Mouse (Mus musculus): Measurements from ENCODE around the gene B4galt4.

The B4galt4 gene

DNA sequence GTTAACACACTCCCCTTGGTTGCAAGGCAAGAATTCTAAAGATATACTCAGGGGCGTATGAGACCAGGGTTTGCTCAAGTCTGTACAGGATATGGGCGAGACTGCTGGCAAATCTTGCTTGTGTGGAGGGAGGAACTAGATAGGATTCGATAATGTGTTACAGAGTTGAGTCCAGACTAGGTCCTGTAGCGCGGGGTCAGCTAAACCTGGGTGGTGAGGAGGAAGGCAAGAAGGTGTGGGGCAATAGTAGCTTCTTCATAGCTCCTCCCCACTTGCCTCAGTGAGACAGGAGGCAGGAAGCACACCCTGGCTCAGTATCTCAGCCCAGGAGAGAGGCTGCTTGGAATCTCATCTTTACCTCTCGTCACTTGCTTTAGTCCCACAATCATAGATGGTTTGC is 12.9 kb upstream of the B4galt4 start:
- DNase-seq (ENCODE audit: low spot score in 2 of 2): no peak

DNA sequence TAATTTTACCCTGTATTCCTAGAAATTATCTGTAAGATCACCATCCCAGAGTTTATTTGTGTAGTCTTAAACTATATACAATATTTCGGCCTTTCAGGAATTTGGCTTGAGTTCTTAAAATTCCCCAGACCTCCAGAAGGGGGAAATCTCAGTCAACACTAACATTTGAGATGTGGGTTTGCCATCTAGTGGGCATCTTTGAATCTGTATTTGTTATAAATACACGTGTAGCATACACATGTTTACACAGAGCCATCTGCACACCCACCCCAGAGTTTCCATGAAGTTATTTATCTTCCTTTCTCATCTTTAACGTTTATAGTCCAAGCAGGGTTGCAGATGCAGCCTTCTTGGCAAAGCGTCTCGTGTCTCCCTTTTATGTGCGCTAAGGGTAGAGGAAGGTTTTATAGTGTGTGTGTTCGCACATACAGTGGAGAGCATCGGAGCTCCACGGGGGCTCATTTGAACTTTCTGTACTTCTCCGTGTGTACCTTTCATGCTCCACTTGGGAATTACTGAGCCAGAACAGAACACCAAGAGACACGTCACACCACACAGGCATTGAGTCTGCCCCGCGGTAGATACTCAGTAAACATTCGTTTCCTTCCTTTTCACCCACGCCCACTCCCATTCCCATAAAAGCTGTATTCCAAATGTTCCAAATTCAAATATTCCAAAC is 12.3 kb upstream of the B4galt4 start:
- DNase-seq (ENCODE audit: low spot score in 2 of 2): peak in 1 of 2 experiments; percentile 64

DNA sequence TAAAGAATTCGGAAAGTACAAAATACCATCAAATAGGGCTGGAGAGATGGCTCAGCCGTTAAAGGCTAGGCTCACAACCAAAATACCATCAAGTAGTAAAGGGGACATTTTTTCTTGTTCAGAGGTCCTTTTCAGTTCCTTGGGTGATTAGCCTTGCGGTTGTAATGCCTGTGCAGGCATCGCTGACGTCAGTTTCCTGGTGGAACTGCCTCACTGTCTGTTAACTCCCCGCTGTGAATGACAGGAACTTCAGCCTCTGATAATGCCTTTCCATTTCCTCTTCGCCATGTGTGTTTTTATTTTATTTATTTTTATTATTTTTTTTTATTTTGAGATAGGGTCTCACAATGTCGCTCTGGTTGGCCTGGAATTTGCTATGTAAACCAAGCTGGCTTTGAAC is 11.1 kb upstream of the B4galt4 start:
- DNase-seq (ENCODE audit: low spot score in 2 of 2): no peak

DNA sequence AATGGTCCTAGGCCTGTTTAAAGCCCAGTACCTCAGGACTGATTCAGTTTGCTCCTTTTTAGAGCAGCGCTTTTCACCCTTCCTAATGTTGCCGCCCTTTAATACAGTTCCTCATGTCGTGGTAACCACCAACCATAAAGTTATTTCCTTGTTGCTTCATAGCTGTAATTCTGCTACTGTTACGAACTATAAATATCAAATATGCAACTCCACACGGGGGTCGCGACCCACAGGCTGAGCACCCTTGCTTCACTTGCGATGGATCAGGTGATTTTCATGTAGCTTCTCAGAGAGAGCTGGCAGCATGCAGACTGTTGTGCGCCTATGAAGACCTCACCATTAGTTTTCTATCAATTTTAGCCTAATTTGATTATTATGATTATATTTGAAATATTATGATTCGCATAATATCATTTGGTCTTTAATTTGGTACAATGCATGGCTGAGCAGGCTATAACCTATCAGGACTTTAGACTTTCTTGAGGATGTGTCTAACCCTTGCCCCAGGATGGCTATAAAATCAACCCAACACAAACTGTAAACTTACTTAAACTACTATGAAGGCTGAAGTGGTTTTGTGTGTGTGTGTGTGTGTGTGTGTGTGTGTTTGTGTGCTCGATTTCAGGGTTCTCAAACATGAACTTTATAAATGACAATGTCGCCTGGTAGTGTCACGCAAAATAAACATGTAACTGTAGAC is 710 bp upstream of the B4galt4 start:
- no peak for DNase-seq (ENCODE audit: low spot score in 2 of 2)

DNA sequence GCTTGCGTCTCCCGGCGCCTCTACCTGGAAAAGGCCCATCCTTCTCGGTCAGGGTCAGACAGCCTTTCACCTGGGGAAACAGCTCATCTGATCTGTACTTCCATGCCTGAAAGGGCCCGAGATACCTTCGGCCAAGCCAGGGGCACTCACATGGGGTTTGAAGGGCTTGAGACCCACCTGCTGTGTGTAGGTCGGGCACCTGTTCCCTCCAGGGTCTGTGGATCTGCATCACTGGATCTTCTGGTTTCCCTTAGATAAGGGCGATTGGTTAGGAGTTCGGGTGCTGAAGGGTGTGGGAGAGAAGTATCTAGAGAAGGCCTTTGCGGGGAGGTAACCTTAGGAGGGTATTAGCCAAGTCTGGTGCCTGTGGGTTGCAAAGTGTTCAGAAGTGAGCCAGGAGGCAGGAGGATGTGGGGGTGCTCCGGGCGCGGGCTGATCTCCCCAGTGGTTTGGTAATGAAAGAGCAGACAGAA is 631 bp downstream of the B4galt4 start:
- DNase-seq (ENCODE audit: low spot score in 2 of 2): peak in 1 of 2 experiments; percentile 26

DNA sequence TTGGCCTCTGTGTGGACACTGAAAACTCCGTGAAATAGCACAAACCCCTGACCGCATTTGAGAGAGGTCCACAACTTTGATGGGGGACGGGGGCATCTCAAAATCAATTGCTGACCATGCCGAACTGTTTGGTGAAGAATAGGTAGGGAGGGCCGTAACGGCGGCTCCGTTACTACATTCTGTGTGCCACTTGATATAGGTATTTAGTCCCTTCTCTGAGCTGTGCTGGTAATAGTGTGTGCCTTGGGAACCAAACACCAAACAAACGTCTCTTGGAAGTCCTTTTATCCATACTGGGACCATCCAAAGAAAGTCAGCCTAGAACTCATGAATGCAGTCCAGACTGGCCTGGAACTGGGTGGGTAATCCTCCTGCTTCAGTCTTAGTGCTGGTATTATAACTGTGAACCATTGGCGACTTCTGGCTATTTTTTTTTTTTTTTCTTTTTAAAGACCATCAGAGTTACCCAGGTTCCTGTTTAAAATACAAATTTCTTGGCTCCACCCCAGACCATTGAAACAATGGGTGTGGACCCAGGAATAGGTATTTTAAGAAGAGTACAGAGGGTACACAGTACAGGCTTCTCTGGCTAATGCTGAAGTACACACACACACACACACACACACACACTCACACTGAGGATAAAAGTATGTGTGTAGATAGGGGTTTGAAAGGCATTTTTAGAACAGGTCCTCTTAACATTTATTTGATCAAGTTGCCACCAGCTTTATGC is 2.0 kb downstream of the B4galt4 start:
- DNase-seq (ENCODE audit: low spot score in 2 of 2): no peak

DNA sequence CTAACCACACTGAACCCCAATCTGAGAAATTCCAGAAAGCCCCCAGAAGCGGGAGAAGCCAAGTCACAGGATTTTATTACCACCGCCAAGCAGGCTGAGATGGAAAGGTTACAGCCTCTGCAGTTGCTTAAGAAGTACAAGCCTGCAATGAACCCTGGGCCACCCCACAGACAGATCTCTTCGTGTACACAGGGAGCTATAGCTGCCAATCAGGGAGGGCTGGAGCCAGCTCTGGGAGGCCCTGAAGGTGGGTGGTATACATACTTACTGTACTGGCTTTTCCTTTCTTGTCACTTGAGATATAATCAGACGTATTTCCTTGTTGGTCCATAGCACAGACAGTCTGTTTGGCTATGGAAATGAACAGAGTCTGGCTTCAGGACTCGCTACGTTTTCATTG is 8.7 kb downstream of the B4galt4 start:
- DNase-seq (ENCODE audit: low spot score in 2 of 2): no peak

DNA sequence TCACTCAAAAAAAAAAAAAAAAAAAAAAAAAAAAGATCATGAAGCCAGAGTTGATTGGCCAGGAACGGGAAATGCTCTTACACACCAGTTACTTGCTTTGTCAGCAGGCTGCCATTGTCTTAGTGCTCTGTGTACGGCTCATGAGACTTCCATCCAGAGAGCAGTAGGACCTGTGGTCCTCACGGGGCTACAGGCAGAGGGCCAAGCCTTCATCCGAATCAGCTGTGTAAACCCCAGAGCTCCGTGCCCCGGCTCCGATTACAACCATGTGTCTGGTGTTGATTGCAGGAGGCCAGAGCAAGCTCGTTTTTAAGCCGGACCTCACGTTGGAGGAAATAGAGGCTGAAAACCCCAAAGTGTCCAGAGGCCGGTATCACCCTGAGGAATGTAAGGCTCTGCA is 11.6 kb downstream of the B4galt4 start:
- DNase-seq (ENCODE audit: low spot score in 2 of 2): no peak

DNA sequence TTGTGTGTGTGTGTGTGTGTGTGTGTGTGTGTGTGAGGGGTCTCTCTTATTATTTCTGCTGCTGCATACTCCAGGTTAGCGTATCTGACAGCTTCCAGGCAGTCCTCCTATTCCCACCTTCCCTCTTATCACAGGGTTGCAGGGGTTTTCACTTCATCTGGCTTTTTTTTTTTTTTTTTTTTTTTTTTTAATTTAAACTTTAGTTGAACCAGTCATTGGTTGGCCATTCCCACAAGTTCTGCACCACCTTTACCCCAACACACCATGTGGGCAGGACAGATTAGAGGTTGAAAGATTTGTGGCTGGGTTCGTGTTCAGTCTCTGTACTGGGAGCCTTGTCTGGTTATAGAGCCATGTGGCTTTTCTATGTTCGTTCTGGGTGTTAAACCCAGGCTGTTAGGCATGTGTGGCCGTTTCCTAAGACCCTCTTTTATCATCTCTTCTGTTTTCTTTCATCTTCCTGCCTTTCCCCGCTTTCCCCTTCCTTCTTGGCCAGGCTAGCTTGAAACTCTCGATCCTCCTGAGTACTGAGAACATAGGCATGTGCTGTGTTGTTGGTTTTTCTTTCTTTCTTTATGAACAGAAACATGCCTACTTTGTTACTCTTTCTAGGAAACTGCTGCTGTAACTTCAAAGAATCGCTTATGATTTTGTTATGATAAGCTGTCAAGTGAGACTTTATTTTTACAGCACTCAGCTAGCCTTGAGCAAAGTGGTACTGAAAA is 13.6 kb downstream of the B4galt4 start:
- DNase-seq (ENCODE audit: low spot score in 2 of 2): no peak

DNA sequence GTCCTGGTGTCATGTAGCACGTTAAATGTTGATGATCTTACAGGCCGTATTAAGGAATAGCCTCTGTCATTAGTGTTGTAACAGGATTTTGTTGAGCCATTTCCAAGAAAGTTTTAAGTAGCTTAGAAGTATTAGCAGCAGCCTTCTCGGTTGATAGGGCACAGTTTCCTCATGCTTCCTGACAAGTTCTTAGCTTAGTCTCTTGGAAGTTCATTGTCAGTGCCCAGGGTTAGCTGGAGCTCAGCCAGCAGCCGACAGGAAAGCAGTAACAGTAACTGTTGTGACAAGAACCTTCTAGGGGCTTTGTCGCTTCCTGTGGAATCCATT is 14.1 kb downstream of the B4galt4 start:
- DNase-seq (ENCODE audit: low spot score in 2 of 2): no peak

DNA sequence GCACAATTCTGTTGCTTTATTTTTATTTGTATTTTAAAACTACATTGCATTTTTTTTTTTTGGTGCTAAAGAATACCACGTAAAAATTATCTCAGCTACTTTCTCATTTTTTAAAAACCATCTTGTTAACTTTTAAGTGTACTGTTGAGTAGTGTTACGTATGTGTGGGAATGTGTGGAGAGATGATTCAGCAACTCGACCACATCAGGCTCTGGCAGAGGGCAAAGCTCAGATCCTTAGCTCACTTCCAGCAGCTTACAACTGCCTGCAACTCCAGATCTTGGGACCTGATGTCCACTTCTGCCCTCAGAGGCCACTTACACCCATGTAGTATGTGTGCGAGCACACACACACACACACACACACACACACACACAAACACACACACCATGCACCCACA is 14.5 kb downstream of the B4galt4 start:
- no peak for DNase-seq (ENCODE audit: low spot score in 2 of 2)

DNA sequence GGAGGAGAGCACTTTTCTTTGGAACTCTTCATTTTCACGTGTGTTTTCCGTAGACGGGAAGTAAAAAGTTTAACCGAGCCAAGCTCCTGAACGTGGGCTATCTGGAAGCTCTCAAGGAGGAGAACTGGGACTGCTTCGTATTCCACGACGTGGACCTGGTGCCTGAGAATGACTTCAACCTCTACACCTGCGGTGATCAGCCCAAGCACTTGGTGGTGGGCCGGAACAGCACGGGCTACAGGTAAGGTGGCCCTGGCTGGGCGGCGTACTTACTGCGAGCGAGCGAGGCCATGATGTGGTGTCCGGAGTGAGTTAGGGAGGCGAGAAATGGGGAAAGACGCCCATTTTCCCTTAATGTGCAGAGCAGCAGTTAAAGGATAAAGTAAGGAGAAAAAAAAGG is 15.6 kb downstream of the B4galt4 start:
- DNase-seq (ENCODE audit: low spot score in 2 of 2): no peak

DNA sequence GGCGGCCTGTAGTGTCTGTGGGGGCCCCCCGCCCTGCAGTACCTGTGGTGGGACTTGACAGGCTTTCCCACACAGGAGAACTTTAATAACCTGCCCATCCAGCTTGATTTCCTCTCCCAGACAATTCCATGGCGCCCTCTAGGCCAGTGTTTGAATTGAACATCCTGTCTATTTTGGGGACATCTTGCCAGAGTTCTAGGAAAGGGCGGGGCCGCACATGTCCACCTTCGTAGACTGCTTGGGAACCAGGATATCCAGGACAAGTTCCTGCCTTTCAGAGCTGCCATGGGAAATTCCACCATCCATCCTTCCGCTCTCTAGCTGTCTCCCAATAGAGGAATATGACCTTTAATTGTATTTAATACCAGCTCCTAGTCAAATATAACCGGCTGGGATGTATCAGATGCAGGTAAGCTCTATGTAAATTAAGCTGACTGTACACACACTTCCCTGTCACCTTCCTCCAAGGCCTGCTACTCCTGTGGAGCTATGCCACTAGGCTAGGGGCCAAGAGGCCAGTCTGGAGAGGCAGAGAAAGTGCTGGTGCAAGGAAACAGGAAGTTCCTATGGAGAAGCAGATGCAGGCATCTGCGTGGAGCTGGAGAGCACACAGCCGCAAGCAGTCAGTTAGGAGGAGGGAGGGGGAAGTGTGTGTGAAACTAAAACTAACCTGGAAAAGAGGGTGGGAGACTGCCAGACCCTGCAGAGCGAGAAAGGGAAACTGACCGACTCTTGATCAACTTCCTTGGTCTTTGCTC is 16.2 kb downstream of the B4galt4 start:
- no peak for DNase-seq (ENCODE audit: low spot score in 2 of 2)

DNA sequence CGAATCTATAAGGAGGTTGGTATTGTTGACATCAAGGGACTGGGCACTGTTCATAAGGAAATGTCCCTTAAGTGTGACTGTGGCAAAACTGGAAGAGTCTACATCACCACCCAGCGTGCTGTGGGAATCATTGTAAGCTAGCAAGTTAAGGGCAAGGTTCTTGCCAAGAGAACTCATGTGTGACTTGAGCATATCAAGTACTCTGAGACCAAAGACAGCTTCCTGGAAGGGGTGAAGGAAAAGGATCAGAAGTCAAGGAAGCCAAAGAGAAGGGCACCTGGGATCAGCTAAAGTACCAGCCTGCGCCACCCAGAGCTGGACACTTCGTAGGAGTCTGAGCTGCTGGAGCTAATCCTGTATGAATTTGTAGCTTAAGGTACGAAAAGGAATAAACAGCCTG is 18.2 kb downstream of the B4galt4 start:
- DNase-seq (ENCODE audit: low spot score in 2 of 2): no peak

DNA sequence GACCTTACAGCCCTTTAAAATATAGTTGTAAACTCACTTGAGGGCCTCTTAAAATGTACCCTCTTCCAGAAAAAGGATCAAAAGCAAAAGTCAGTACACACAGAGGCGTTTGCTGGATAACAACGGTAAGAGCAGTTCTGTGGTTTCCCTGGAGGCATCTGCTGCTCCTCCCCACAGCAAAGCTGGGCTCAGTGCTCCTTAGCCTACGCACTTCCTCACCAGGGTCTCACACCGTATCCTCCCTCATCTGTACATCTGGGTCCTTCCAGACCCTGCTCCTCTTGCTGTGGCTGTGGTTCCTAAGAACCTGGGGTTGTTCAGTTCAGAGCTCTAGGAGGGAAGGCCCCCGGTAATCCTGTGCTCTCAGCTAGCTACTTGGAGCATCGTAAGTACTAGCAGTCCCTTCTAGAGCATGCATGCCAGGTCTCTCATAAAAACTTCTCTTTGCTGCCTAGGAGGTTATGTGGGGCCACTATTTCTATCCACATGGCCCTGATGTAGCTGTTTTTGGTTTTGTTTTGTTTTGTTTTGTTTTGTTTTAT is 18.8 kb downstream of the B4galt4 start:
- DNase-seq (ENCODE audit: low spot score in 2 of 2): no peak

DNA sequence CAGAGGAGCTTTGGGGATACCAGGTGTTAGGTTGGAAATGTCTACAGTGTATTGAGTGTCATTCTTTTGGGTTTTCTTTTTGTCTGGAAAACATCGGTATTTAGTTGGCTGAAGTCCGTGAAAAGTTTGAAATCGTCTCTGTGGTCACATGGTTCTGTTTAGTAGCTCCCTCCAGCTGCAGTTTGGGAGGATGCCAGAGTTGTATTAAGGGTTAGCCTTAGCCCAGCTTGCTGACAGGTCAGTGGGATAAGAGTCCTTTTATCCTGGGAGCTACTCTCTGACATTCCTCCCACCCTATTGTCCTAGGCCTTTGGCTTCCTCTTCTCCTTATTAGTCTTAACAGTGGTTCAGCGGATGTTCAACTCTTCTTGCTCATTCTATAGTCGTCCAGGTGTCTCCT is 19.9 kb downstream of the B4galt4 start:
- no peak for DNase-seq (ENCODE audit: low spot score in 2 of 2)

DNA sequence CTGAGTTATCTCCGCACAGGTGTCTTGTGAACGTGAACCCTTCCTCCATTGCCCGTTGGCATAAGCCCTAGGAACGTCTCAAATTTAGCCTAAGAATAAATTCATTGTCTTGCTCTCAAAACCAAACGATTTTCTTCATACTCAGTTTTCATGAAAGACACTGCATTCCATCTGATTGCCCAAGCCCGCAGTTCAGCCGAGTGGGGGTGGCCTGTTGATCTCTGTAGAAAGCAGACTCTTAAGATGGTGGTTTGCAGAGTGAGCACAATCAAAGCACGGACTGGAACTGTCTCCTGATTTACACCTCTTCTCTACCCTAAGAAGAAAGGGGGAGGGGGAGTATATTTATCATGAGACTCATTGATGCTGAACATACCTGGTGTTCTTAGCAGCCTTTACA is 20.3 kb downstream of the B4galt4 start:
- no peak for DNase-seq (ENCODE audit: low spot score in 2 of 2)

DNA sequence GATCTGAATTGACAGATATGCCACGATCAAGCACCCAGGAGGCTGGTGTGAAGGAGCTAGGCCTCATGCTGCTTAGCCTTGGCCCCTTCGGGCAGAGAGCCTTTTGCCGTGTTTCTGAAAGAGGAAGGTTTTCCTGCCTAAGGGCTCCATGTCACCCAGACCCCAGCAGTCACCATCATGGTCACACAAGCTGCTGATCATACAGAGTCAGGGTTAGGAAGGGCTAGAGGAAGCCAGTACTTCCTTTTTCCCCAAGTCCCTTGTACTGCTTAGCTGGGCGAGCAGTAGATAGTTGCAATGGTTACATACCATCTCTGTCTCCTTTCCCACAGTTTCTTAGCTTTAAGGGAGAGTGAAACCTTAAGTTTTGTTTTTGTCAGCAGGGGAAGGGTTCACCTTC is 21.4 kb downstream of the B4galt4 start:
- DNase-seq (ENCODE audit: low spot score in 2 of 2): no peak

DNA sequence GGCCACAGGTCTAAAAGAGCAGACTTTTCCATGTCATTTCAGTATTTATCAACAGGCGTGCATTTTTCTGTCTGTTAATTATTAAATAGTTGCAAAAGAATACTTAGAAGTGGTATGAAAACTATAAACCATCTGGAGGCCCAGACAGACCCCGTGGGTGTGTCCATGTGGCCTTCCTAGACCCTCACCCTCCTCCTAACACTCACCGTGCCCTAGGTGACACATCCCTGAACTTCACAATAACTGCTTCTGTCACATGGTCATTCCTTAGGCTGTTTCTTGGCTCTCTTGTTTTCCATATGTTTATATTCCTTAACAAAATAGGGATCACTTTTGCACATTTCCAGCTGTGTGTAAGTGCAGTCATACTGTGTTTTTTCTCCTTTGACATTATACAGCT is 24.6 kb downstream of the B4galt4 start:
- no peak for DNase-seq (ENCODE audit: low spot score in 2 of 2)

DNA sequence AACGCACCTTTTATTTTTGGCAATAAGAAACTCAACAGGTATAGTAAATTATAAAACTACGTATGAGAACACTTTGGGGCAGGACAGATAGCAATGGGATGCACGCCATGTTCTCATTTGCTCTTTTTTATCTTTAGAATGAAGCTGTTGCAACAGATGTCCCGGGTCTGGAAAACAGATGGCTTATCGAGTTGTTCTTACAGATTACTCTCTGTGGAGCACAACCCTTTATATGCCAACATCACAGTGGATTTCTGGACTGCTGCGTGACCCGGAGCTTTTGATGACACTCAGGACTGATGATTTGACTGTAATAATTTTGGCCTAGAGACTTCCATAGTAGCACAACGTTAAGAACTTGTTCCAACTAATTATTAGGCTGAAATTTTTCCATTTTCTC is 25.7 kb downstream of the B4galt4 start:
- DNase-seq (ENCODE audit: low spot score in 2 of 2): peak in 1 of 2 experiments; percentile 57

DNA sequence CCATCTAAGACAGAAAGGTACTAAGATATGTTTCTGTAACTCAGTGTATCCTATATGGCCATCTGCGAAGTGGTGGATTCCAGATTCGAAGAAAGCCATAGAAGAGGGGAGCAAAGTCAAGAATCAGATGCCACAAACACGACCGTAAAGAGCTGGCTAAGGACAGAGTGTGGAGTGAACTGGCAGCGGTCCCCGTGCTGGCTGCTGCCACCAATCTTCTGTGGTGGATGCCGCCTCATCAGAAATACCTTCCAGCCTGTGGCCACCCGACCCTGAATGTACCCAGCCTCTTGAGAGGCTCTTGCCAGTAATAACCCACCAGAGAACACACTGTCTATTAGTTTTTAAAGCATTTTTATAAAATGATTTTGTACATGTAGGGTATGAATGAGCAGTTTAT is 26.3 kb downstream of the B4galt4 start:
- no peak for DNase-seq (ENCODE audit: low spot score in 2 of 2)
